Mouse (Mus musculus): Measurements from ENCODE around the gene Entpd5. TPM values are rescaled to one million over a fixed set of nuclear protein-coding genes. Genes with fewer than 3 reads are reported as not detected.

Entpd5 gene
- 9.9 and 10.3 TPM in 2 replicates for polyA plus RNA-seq (2016; fragmentation: Nextera tagmentation; extraction: Ambion mirVana)

DNA sequence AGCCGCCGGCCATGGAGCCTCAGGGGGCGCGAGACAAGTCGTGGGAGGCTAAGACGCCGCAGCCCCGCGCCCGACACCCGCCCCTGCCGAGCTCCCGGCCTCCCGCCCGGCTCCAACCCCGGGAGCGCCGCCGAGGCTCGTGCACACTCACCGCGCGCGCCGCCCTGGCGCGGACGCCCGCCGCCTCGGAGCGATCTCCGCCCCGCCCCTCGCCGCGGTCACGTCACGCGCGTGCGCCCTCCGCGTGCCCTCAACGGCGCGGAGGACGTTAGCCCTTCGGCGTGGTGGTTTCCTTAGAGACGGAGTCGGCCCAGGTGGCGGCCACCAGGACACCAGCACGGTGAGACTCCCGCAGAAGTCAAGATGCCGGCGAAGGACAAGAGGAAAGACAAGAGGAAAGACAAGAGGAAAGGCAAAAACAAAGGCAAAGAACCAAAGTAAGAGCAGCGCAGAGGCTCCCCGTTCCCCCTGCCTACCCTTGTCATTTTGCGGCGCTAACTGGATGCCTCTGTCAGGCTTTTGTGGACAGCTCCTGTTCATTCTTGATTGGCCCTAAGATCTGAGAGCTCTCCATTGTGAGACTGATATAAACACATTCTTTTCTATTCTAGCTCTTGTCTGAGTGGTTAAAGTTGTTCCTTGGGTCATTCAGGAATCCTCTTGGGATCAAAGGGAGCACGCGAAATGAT is at the start of gene Entpd5, which contains the start of gene Bbof1:
Entpd5 (minus strand) TSS at position 211 of the 689 bp plus-strand sequence.
Bbof1 (plus strand) TSS at position 253 of the 689 bp plus-strand sequence.
- Histone ChIP-seq H3K27ac (peak within 1 kb of the TSS; percentile 90), H3K4me3 (peak within 1 kb of the TSS; percentile 81), H3K4me1 (peaks cover 20% of the 10 kb centered on the region), H3K36me3 (replicated peaks) (no peaks in the 10 kb centered on the region), H3K27me3 (ENCODE audit: poor library complexity, severe bottlenecking) (peaks cover 17% of the 10 kb centered on the region), H3K9me3 (no peaks in the 10 kb centered on the region)
- 1% methylated on average over 63 of the region's 63 CpGs for WGBS
- DNase-seq (ENCODE audit: extremely low spot score, low spot score), result peak; percentile 79

DNA sequence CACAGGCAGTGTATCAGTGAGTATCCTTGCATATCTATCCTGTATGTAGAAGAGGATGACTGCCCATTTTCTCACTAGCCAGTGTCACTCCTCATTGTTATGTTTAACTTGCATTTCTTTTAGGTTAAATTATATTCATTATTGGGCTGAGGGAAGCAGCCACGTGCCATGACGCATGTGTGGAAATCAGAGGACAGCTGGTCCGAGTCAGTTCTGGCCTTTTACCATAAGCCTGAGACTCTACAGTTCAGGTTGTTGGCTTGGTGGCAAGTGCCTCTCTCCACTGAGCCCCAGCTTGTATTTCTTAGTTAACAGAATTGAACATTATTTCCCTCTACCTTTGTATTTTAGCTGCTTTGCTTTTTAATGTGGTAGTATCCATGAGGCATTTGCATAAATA is 48.1 kb upstream of the Entpd5 start:
- no peak for DNase-seq (ENCODE audit: extremely low spot score, low spot score)
- H3K36me3 ChIP-seq (replicated peaks), result peaks cover 43% of the 10 kb centered on the region
- H3K4me3 ChIP-seq, result no peak overlapping the region
- H3K27ac ChIP-seq, result no peak overlapping the region
- peaks cover 12% of the 10 kb centered on the region for H3K4me1 ChIP-seq
- H3K9me3 ChIP-seq, result peaks cover 6% of the 10 kb centered on the region; the same call in 1 of the 2 replicates
- 96% methylated on average over 3 of the region's 3 CpGs for whole genome bisulfite sequencing
- H3K27me3 ChIP-seq (ENCODE audit: poor library complexity, severe bottlenecking), result no peaks in the 10 kb centered on the region

DNA sequence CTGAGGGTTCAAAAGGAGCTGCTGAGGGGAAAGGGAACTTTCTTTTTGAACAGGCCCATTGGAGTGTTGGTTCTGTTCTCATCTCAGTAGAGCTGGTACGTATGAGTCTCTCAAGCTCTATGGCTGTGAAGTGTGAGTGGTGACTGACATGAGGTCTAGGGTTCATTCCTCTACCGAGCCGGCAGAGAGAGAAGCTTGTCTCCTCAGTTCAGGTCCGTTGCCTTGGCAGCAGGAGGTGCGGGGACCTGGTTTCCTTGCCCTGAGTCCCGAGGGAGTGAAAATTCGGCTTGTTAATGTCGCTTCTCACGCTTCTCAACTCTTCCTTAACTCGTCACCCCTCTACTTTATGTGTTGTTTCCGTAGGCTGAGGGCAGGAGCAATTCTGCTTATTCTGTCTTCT is 43.0 kb upstream of the Entpd5 start:
- DNase-seq (ENCODE audit: extremely low spot score, low spot score), result peak; percentile 17
- Histone ChIP-seq H3K9me3 (no peaks in the 10 kb centered on the region), H3K27ac (peak overlapping the region; percentile 87), H3K4me1 (peaks cover 24% of the 10 kb centered on the region), H3K27me3 (ENCODE audit: poor library complexity, severe bottlenecking) (0 out of 2 replicates have a peak, but pooled peaks cover 5% of the 10 kb centered on the region), H3K36me3 (replicated peaks) (peaks cover 1% of the 10 kb centered on the region), H3K4me3 (peak overlapping the region; percentile 74)
- WGBS, result 4% methylated on average over 11 of the region's 11 CpGs

DNA sequence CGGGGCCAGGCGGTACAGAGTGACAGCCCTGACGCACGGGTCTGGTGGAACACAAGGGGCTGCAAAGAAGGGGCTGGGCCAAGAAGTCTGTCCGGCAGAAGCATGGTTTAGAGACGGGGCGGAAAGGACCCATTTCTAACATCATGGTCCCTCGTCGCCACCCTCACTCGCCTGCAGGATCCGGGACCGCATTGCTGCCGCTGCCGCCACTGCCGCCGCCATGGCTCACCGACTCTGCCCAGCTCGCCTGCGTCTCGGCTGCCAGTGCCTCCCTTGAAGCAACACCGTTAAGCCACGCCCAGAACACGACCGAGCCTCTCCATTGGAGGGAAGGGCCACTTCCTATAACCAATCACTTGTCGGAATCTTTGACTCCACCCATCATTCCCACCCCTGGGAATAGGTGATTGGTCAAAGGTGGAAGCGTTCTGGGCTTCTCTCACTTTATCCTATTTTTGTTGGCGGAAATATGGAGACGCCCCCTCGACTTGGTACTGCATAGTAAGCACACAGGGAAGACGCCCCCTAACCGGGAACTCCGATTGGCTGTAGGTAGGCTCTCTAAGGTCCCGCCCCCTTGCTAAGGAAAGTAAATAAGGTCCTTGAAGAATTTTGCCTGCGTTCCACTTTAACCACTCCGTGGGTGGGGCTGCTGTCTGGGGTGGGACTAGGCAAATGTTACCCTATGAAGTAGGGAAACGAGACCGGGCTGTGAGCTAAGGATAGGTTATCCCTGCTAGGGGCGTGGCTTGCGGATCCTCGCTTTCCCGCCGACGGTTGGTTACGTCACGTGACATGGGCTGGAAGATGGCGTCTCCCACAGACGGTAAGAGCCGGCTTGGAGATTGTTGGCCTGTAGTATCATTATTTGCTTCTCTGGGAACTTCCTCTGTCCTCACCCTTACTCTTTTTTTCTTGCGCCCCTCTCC is 42.2 kb upstream of the Entpd5 start, which contains the start of the genes Aldh6a1 and Lin52:
Aldh6a1 (minus strand) TSS at position 287 of the 929 bp plus-strand sequence.
Lin52 (plus strand) TSS at position 705 of the 929 bp plus-strand sequence.
- Histone ChIP-seq H3K4me1 (peaks cover 24% of the 10 kb centered on the region), H3K4me3 (peak within 1 kb of the TSS; percentile 74), H3K9me3 (no peaks in the 10 kb centered on the region), H3K36me3 (replicated peaks) (no peaks in the 10 kb centered on the region), H3K27me3 (ENCODE audit: poor library complexity, severe bottlenecking) (0 out of 2 replicates have a peak, but pooled peaks cover 5% of the 10 kb centered on the region), H3K27ac (peak within 1 kb of the TSS; percentile 87)
- DNase-seq (ENCODE audit: extremely low spot score, low spot score), result peak; percentile 95
- WGBS, result under 1% methylated on average over 49 of the region's 49 CpGs

DNA sequence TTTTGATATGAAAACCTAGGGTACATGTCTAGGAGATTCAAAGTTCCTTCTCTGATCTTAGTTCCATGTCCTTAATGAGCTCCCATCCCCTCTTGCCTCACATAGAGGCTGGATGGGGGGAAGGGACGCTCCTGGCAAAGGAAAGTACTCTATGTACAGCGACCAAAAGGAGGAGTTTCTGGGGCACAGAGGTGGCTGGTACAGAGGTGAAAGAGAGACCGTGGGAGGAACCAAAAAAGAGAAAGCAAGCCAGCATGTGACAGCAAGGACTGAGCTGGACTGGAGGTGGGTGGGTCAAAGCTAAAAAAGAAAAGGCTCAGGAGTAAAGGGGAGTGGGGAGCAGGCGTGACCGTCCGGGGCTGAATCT is 41.5 kb upstream of the Entpd5 start:
- Histone ChIP-seq H3K4me3 (peak overlapping the region; percentile 74), H3K9me3 (no peaks in the 10 kb centered on the region), H3K27ac (peak overlapping the region; percentile 87), H3K4me1 (peaks cover 24% of the 10 kb centered on the region), H3K36me3 (replicated peaks) (no peaks in the 10 kb centered on the region), H3K27me3 (ENCODE audit: poor library complexity, severe bottlenecking) (0 out of 2 replicates have a peak, but pooled peaks cover 5% of the 10 kb centered on the region)
- DNase-seq (ENCODE audit: extremely low spot score, low spot score), result no peak
- 2% methylated on average over 6 of the region's 6 CpGs for WGBS

DNA sequence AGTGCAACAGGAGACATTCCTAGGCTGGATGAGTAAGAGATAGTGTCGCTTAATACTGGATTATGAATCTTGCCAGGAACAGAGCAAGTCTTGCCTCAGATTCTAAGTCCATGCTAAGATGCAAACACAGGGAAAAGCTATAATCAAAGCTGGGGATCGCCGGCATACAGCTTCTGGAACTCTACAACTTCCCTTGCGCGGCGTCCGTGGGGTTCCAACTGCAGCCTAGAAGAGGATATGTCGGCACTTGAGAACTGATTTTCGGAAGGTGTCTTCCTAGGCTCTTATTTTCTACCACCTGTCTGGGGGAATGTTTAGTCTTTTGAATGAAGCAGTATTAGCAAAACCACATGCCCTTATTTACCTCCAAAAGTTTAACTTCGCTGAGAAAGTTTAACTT is 41.1 kb upstream of the Entpd5 start:
- 0 out of 2 replicates have a peak, but pooled peaks cover 5% of the 10 kb centered on the region for H3K27me3 ChIP-seq (ENCODE audit: poor library complexity, severe bottlenecking)
- 52% methylated on average over 10 of the region's 10 CpGs for WGBS
- no peak for DNase-seq (ENCODE audit: extremely low spot score, low spot score)
- peaks cover 24% of the 10 kb centered on the region for H3K4me1 ChIP-seq
- no peaks in the 10 kb centered on the region for H3K9me3 ChIP-seq
- H3K27ac ChIP-seq, result no peak overlapping the region
- no peaks in the 10 kb centered on the region for H3K36me3 ChIP-seq (replicated peaks)
- peak overlapping the region; percentile 74 for H3K4me3 ChIP-seq

DNA sequence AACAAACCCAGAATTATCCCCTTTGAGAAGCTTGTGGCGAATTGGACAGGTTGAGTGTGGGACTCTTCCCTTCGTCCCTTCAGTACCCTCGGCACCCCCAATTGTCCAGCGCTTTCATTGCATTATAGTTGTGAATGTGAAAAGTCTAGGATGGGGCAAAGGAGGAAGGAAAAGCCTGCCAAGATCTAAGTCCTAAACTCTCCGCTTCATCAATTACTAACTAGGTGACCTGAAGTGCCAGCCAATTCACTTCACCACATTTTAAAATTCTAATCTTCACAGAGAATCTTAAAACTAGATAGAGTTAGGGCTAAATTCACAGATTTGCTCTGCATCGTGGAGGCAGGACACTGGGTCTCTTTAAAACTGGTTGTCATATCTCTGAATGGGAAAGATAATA is 39.4 kb upstream of the Entpd5 start:
- 0 out of 2 replicates have a peak, but pooled peaks cover 5% of the 10 kb centered on the region for H3K27me3 ChIP-seq (ENCODE audit: poor library complexity, severe bottlenecking)
- DNase-seq (ENCODE audit: extremely low spot score, low spot score), result no peak
- 90% methylated on average over 6 of the region's 6 CpGs for WGBS

DNA sequence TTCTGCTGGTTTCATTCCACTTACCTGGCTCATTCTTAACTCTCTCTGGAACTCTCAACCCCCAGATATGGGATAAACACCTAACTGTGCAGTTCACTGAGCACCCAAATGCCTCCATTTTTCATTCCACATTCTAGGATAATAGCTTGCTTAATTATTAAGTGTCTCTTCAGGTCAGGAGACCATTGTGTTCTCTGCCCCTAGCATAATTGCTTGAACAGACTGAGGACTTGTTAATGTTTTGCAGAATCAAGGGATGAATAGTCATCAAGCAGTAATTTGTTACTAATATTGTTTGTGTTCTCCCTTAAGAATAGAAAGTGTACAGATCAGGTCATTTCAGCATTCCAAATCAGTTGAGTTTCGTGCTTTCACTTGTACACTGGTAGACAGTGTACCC is 38.6 kb upstream of the Entpd5 start:
- Histone ChIP-seq H3K27me3 (ENCODE audit: poor library complexity, severe bottlenecking) (0 out of 2 replicates have a peak, but pooled peaks cover 5% of the 10 kb centered on the region), H3K27ac (no peak overlapping the region), H3K4me1 (peaks cover 16% of the 10 kb centered on the region), H3K9me3 (no peaks in the 10 kb centered on the region), H3K4me3 (no peak overlapping the region), H3K36me3 (replicated peaks) (no peaks in the 10 kb centered on the region)
- WGBS, result 92% methylated on average over 1 of the region's 1 CpGs
- no peak for DNase-seq (ENCODE audit: extremely low spot score, low spot score)

More for the DNA sequence above, 39.4 kb upstream of the Entpd5 start:
- Histone ChIP-seq H3K36me3 (replicated peaks) (no peaks in the 10 kb centered on the region), H3K4me1 (peaks cover 24% of the 10 kb centered on the region), H3K4me3 (no peak overlapping the region), H3K27ac (no peak overlapping the region), H3K9me3 (no peaks in the 10 kb centered on the region)

DNA sequence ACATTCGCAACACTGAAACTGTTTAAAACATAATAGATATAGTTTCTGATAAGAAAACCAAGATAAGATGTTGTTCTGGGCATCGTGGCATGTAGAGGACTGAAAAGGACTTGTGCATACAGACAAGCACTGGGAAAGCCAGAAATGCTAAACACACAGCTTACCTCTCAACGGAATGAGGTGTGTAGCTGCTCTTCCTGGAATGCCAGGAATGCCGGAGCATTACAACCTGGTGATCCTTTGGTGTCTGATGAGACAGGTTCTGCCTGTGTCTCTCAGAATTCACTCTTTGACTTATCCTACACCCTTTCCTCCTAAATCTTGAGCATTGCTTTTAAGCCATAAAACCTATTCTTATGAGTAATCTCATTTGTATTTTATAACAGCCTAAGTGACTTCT is 33.7 kb upstream of the Entpd5 start:
- H3K27me3 ChIP-seq (ENCODE audit: poor library complexity, severe bottlenecking), result no peaks in the 10 kb centered on the region
- WGBS, result 75% methylated on average over 4 of the region's 4 CpGs

DNA sequence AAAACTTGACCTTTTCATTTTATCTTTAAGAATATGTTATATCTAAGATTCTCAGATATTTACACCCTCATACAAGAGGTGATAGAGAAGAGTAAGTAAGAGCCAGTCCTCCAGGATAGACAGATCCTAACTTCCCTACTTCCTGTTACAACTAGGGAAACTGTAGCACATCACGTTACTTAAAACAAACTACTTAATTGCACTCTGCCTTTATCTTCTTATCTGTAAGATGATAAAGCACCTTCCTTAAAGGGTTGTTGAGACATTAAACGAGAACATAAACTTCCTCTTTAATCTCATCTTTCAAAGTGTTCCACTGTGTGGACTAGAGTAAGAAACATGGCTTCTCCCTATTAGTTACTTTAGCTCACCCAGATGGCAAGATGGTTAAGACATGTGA is 29.9 kb upstream of the Entpd5 start:
- no peaks in the 10 kb centered on the region for H3K27me3 ChIP-seq (ENCODE audit: poor library complexity, severe bottlenecking)
- H3K27ac ChIP-seq, result no peak overlapping the region
- no peaks in the 10 kb centered on the region for H3K4me1 ChIP-seq
- DNase-seq (ENCODE audit: extremely low spot score, low spot score), result no peak
- WGBS, result 87% methylated on average over 2 of the region's 2 CpGs
- H3K36me3 ChIP-seq (replicated peaks), result no peaks in the 10 kb centered on the region
- H3K4me3 ChIP-seq, result no peak overlapping the region
- H3K9me3 ChIP-seq, result no peaks in the 10 kb centered on the region

More for the DNA sequence above, 33.7 kb upstream of the Entpd5 start:
- Histone ChIP-seq H3K4me3 (no peak overlapping the region), H3K4me1 (no peaks in the 10 kb centered on the region), H3K36me3 (replicated peaks) (no peaks in the 10 kb centered on the region), H3K27ac (no peak overlapping the region), H3K9me3 (no peaks in the 10 kb centered on the region)
- no peak for DNase-seq (ENCODE audit: extremely low spot score, low spot score)

DNA sequence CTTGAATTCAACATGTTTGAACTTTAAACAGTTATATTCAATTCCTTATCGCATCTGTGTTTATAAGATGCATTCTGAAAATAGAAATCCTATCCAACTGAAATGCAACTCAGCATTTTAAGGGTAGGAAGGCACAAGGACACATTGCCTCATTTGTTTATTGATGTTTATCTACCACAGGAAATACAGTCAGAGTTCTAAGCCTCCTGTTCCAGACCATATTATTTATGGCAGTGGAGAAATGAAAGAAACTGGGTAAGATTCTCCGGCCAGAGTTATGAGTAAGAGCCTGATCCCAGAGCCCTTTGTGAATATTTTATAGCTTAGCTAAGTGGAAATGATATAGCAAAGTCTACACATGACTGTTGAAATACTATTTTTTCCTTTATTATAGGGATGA is 21.0 kb upstream of the Entpd5 start:
- Histone ChIP-seq H3K27me3 (ENCODE audit: poor library complexity, severe bottlenecking) (no peaks in the 10 kb centered on the region), H3K36me3 (replicated peaks) (no peaks in the 10 kb centered on the region), H3K27ac (no peak overlapping the region), H3K9me3 (no peaks in the 10 kb centered on the region), H3K4me3 (no peak overlapping the region), H3K4me1 (no peaks in the 10 kb centered on the region)
- no peak for DNase-seq (ENCODE audit: extremely low spot score, low spot score)
- WGBS, result 95% methylated on average over 2 of the region's 2 CpGs

DNA sequence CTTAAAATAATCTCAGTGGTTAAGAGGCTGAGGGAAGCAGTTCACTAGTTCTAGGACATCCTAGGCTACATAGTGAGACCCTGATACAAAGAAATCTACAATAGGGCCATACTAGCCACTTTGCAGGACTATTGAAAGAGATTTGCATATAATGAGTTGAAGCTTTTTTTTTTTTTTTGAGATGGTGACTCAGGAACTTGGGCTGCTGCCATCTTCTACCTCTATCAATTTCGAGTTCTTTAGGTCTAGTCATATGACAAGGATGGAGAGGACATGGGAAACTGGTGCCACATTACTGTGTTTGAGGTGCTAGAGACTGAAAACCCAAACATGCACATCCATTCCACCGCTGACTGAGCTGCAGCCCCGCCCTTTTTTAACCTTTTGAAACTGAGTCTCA is 15.2 kb upstream of the Entpd5 start:
- no peak overlapping the region for H3K4me3 ChIP-seq
- H3K27ac ChIP-seq, result no peak overlapping the region
- DNase-seq (ENCODE audit: extremely low spot score, low spot score), result no peak
- H3K9me3 ChIP-seq, result no peaks in the 10 kb centered on the region
- H3K27me3 ChIP-seq (ENCODE audit: poor library complexity, severe bottlenecking), result no peaks in the 10 kb centered on the region
- no peaks in the 10 kb centered on the region for H3K4me1 ChIP-seq
- peaks cover 1% of the 10 kb centered on the region for H3K36me3 ChIP-seq (replicated peaks)
- WGBS, result 54% methylated on average over 3 of the region's 3 CpGs
